ENCODE assay signal across 9 mouse cellular contexts in genomic region chr9:74286210-74286609, GRCm38 (mm10).
DNase-seq lines count a peak whose midpoint lies in the region; ATAC-seq and TF ChIP-seq lines count a peak whose summit lies in the region.
"Had no signal": no experiment of that assay in that cellular context is flagged by ENCODE, and none has a peak within 500 bp of the region (broad histone marks: within the 10 kb centered on the region; RNA-seq: fewer than 3 reads in every experiment).

No protein-coding gene starts in this region.

- no peak overlapping the region for H3K9ac ChIP-seq in forebrain, postnatal 0 days
- H3K9ac ChIP-seq in forebrain, embryonic 15.5 days (replicated peaks) = no peak overlapping the region
- H3K9ac ChIP-seq: midbrain, embryonic 12.5 days had no signal

- no peak overlapping the region for H3K27ac ChIP-seq in forebrain, postnatal 0 days (ENCODE audit: low read depth, low read length)
- H3K27ac ChIP-seq in forebrain, embryonic 15.5 days (replicated peaks) = no peak overlapping the region
- H3K27ac ChIP-seq: midbrain, embryonic 12.5 days had no signal

- 61% methylated on average over 2 of the region's 2 CpGs for WGBS in forebrain, postnatal 0 days
- 69% methylated on average over 2 of the region's 2 CpGs for WGBS in forebrain, embryonic 15.5 days

- no peaks in the 10 kb centered on the region for H3K9me3 ChIP-seq in forebrain, postnatal 0 days (ENCODE audit: low read length)
- H3K9me3 ChIP-seq in forebrain, embryonic 15.5 days = no peaks in the 10 kb centered on the region
- H3K9me3 ChIP-seq: midbrain, embryonic 12.5 days had no signal

- peak; percentile 62 for TF ChIP-seq CTCF in forebrain, postnatal 0 days (IDR thresholded peaks at IDR 0.05; ENCODE audit: low read depth)

- peak; percentile 62 for DNase-seq in forebrain, postnatal 0 days
- peak; percentile 4 to 19 for DNase-seq in left cerebral cortex, postnatal 25 days (ENCODE audit: low spot score in 2 of 2)
- no peak for DNase-seq in left cerebral cortex, adult 11 months (ENCODE audit: low spot score)
- peak; percentile 52 for DNase-seq in adrenal gland, adult 2 months
- DNase-seq in lung, postnatal 14 days = peak; percentile 29
- DNase-seq in gastrocnemius, postnatal 25 days = no peak
- DNase-seq in urinary bladder, postnatal 4 days (ENCODE audit: low spot score in 2 of 2) = no peak

- no peak overlapping the region for H3K4me3 ChIP-seq in forebrain, postnatal 0 days (ENCODE audit: low read depth, low read length)
- no peak overlapping the region for H3K4me3 ChIP-seq in forebrain, embryonic 15.5 days
- H3K4me3 ChIP-seq: midbrain, embryonic 12.5 days had no signal

- no peak for ATAC-seq in forebrain, postnatal 0 days
- no peak for ATAC-seq in forebrain, embryonic 15.5 days (replicated peaks)

- no peaks in the 10 kb centered on the region for H3K4me1 ChIP-seq in forebrain, postnatal 0 days (ENCODE audit: insufficient read depth)
- H3K4me1 ChIP-seq in forebrain, embryonic 15.5 days = no peaks in the 10 kb centered on the region

- no peak overlapping the region for H3K4me2 ChIP-seq in forebrain, postnatal 0 days (ENCODE audit: low read depth)
- no peak overlapping the region for H3K4me2 ChIP-seq in forebrain, embryonic 15.5 days (replicated peaks)
- H3K4me2 ChIP-seq: midbrain, embryonic 12.5 days had no signal

- H3K36me3 ChIP-seq in forebrain, postnatal 0 days (ENCODE audit: insufficient read depth) = no peaks in the 10 kb centered on the region
- no peaks in the 10 kb centered on the region for H3K36me3 ChIP-seq in forebrain, embryonic 15.5 days
- H3K36me3 ChIP-seq: midbrain, embryonic 12.5 days had no signal

- intact Hi-C loops in left cerebral cortex, postnatal 25 days (cut with DNase I) = loop anchor here (1.0 kb wide), 1 partner anchor 585 kb away; no protein-coding TSS in a partner anchor

- H3K27me3 ChIP-seq in forebrain, postnatal 0 days (ENCODE audit: insufficient read depth, low read length) = no peaks in the 10 kb centered on the region
- no peaks in the 10 kb centered on the region for H3K27me3 ChIP-seq in forebrain, embryonic 15.5 days
- H3K27me3 ChIP-seq: midbrain, embryonic 12.5 days had no signal

Comparison
In these comparisons a context has a peak if more than half of its experiments do, and no peak if none do; other contexts are left out.
1. DNase-seq: peak in forebrain, postnatal 0 days (single experiment), left cerebral cortex, postnatal 25 days (2 of 2), adrenal gland, adult 2 months (single experiment) and lung, postnatal 14 days (single experiment); none in left cerebral cortex, adult 11 months (single experiment), gastrocnemius, postnatal 25 days (single experiment) and urinary bladder, postnatal 4 days (0 of 2).